In genomic region chr10:116418121-116418726, GRCm38 (mm10) we compare ENCODE assay signal across 18 mouse cellular contexts. TPM values are rescaled to one million over a fixed set of nuclear protein-coding genes. Genes with fewer than 3 reads are reported as not detected.
DNase-seq lines count a peak whose midpoint lies in the region; ATAC-seq and TF ChIP-seq lines count a peak whose summit lies in the region.
"Had no signal": no experiment of that assay in that cellular context is flagged by ENCODE, and none has a peak within 500 bp of the region (broad histone marks: within the 10 kb centered on the region; RNA-seq: fewer than 3 reads in every experiment).

No protein-coding gene starts in this region.

- ATAC-seq in heart, embryonic 12.5 days (ENCODE audit: insufficient number of reproducible peaks, low FRiP score) = no peak
- no peak for ATAC-seq in intestine, postnatal 0 days
- no peak for ATAC-seq in intestine, embryonic 15.5 days

- no peak for TF ChIP-seq POLR2A in ES-Bruce4 (IDR thresholded peaks at IDR 0.05; ENCODE audit: insufficient read depth, low read length)
- TF ChIP-seq POLR2A in brain, embryonic 14.5 days (IDR thresholded peaks at IDR 0.05; ENCODE audit: borderline replicate concordance, extremely low read depth, insufficient read depth, insufficient read length, poor library complexity, severe bottlenecking) = no peak

- no peak for DNase-seq in heart, adult 9 months (ENCODE audit: low spot score in 2 of 2)
- DNase-seq in brain, embryonic 14.5 days (ENCODE audit: low read depth) = peak; percentile 38
- DNase-seq in urinary bladder, postnatal 10 days (ENCODE audit: low spot score) = no peak
- DNase-seq: adrenal gland, postnatal 14 days; cerebellum, adult 8-10 months; gastrocnemius, adult 2 months; kidney, adult 18-20 months; kidney, postnatal 25 days; right cerebral cortex, adult 18-20 months; thymus, postnatal 14 days had no signal

- no peaks in the 10 kb centered on the region for H3K4me1 ChIP-seq in heart, embryonic 12.5 days (replicated peaks)
- H3K4me1 ChIP-seq in intestine, postnatal 0 days (replicated peaks; ENCODE audit: control insufficient read depth, insufficient read depth, low read length) = no peaks in the 10 kb centered on the region
- H3K4me1 ChIP-seq in intestine, embryonic 15.5 days (replicated peaks) = no peaks in the 10 kb centered on the region
- no peaks in the 10 kb centered on the region for H3K4me1 ChIP-seq in ES-Bruce4 (ENCODE audit: control insufficient read depth, insufficient read depth, low read length)
- H3K4me1 ChIP-seq: embryonic facial prominence, embryonic 13.5 days; stomach, embryonic 15.5 days had no signal

- H3K9ac ChIP-seq in heart, embryonic 12.5 days = no peak overlapping the region
- H3K9ac ChIP-seq in intestine, postnatal 0 days (ENCODE audit: low read depth, low read length) = no peak overlapping the region
- H3K9ac ChIP-seq in intestine, embryonic 15.5 days = no peak overlapping the region
- no peak overlapping the region for H3K9ac ChIP-seq in ES-Bruce4 (ENCODE audit: low read depth, poor library complexity, severe bottlenecking)
- H3K9ac ChIP-seq: embryonic facial prominence, embryonic 13.5 days; hindbrain, embryonic 13.5 days; midbrain, embryonic 12.5 days; stomach, embryonic 15.5 days had no signal

- WGBS in heart, embryonic 12.5 days = 60% methylated on average over 24 of the region's 24 CpGs
- WGBS in intestine, postnatal 0 days = 70% methylated on average over 24 of the region's 24 CpGs
- 74% methylated on average over 24 of the region's 24 CpGs for WGBS in intestine, embryonic 15.5 days

- peaks cover 9% of the 10 kb centered on the region; the same call in 1 of the 2 replicates for H3K9me3 ChIP-seq in heart, embryonic 12.5 days (replicated peaks)
- H3K9me3 ChIP-seq in intestine, postnatal 0 days (ENCODE audit: control insufficient read depth) = no peaks in the 10 kb centered on the region
- H3K9me3 ChIP-seq in intestine, embryonic 15.5 days = no peaks in the 10 kb centered on the region
- 0 out of 2 replicates have a peak, but pooled peaks cover 2% of the 10 kb centered on the region for H3K9me3 ChIP-seq in ES-Bruce4 (replicated peaks; ENCODE audit: control insufficient read depth, insufficient read depth, low read length, poor library complexity, severe bottlenecking)
- H3K9me3 ChIP-seq: stomach, embryonic 15.5 days had no signal

- peak overlapping the region; percentile 14; the same call in 1 of the 2 replicates for H3K4me2 ChIP-seq in heart, embryonic 12.5 days
- H3K4me2 ChIP-seq in intestine, postnatal 0 days (replicated peaks; ENCODE audit: low read depth) = no peak overlapping the region
- H3K4me2 ChIP-seq in intestine, embryonic 15.5 days (replicated peaks) = no peak overlapping the region
- H3K4me2 ChIP-seq: embryonic facial prominence, embryonic 13.5 days; hindbrain, embryonic 13.5 days; midbrain, embryonic 12.5 days; stomach, embryonic 15.5 days had no signal

- no peak for TF ChIP-seq EP300 in ES-Bruce4 (IDR thresholded peaks at IDR 0.05; ENCODE audit: insufficient read depth, low read depth, low read length)

- H3K27me3 ChIP-seq in heart, embryonic 12.5 days (replicated peaks) = no peaks in the 10 kb centered on the region
- no peaks in the 10 kb centered on the region for H3K27me3 ChIP-seq in intestine, postnatal 0 days (replicated peaks; ENCODE audit: control insufficient read depth, insufficient read depth, low read length)
- H3K27me3 ChIP-seq in intestine, embryonic 15.5 days (replicated peaks) = no peaks in the 10 kb centered on the region
- H3K27me3 ChIP-seq in ES-Bruce4 (ENCODE audit: control insufficient read depth, insufficient read depth, low read length, poor library complexity, severe bottlenecking) = no peaks in the 10 kb centered on the region; the same call in 1 of the 2 replicates
- H3K27me3 ChIP-seq: embryonic facial prominence, embryonic 13.5 days; hindbrain, embryonic 13.5 days; midbrain, embryonic 12.5 days; stomach, embryonic 15.5 days had no signal

- no peak overlapping the region for H3K4me3 ChIP-seq in heart, embryonic 12.5 days
- H3K4me3 ChIP-seq in intestine, postnatal 0 days (ENCODE audit: low read depth, low read length) = no peak overlapping the region
- no peak overlapping the region for H3K4me3 ChIP-seq in intestine, embryonic 15.5 days (replicated peaks)
- H3K4me3 ChIP-seq in ES-Bruce4 (ENCODE audit: low read depth, low read length) = no peak overlapping the region
- H3K4me3 ChIP-seq: embryonic facial prominence, embryonic 13.5 days; gastrocnemius, adult 2 months; hindbrain, embryonic 13.5 days; midbrain, embryonic 12.5 days; stomach, embryonic 15.5 days had no signal

- 0 out of 2 replicates have a peak, but pooled peaks have one; percentile 7 for TF ChIP-seq CTCF in intestine, postnatal 0 days (IDR thresholded peaks at IDR 0.05; ENCODE audit: low read depth)
- TF ChIP-seq CTCF in ES-Bruce4 (IDR thresholded peaks at IDR 0.05; ENCODE audit: low read depth, low read length) = peak; percentile 27
- TF ChIP-seq CTCF in brain, embryonic 14.5 days (IDR thresholded peaks at IDR 0.05; ENCODE audit: borderline replicate concordance, extremely low read depth, insufficient read depth, insufficient read length) = no peak

- no peak overlapping the region for H3K27ac ChIP-seq in heart, embryonic 12.5 days (ENCODE audit: poor library complexity, severe bottlenecking)
- no peak overlapping the region for H3K27ac ChIP-seq in intestine, postnatal 0 days (ENCODE audit: low read depth, low read length)
- no peak overlapping the region for H3K27ac ChIP-seq in intestine, embryonic 15.5 days
- no peak overlapping the region for H3K27ac ChIP-seq in ES-Bruce4 (ENCODE audit: insufficient read depth, low read length)
- H3K27ac ChIP-seq: embryonic facial prominence, embryonic 13.5 days; gastrocnemius, adult 2 months; hindbrain, embryonic 13.5 days; midbrain, embryonic 12.5 days; stomach, embryonic 15.5 days had no signal

- H3K36me3 ChIP-seq in heart, embryonic 12.5 days = no peaks in the 10 kb centered on the region
- no peaks in the 10 kb centered on the region for H3K36me3 ChIP-seq in intestine, postnatal 0 days (ENCODE audit: control insufficient read depth, insufficient read depth)
- H3K36me3 ChIP-seq in intestine, embryonic 15.5 days = no peaks in the 10 kb centered on the region
- H3K36me3 ChIP-seq in ES-Bruce4 (ENCODE audit: control insufficient read depth, insufficient read depth, low read length, poor library complexity, severe bottlenecking) = no peaks in the 10 kb centered on the region
- H3K36me3 ChIP-seq: midbrain, embryonic 12.5 days; stomach, embryonic 15.5 days had no signal

RNA-seq across cellular contexts. Expression of gene Kcnmb4, which starts 55.5 kb away (rescaled TPM):
- polyA plus RNA-seq in heart, embryonic 12.5 days (2016; fragmentation: Nextera tagmentation; extraction: Ambion mirVana) = 6.3 and 7.5 TPM in 2 replicates
- 1.6 and 1.7 TPM in 2 replicates for polyA plus RNA-seq in intestine, postnatal 0 days (2015; fragmentation: Nextera tagmentation; extraction: Ambion mirVana)
- polyA plus RNA-seq in intestine, embryonic 15.5 days (2015; fragmentation: Nextera tagmentation; extraction: Ambion mirVana) = 3.5 and 3.9 TPM in 2 replicates
- polyA plus RNA-seq in ES-Bruce4 (2011; ENCODE audit: insufficient read depth, insufficient read length, low read depth, missing spikeins) = 1.8 and 3.2 TPM in 2 replicates
- 45.7 and 50.0 TPM in 2 replicates for polyA plus RNA-seq in brain, embryonic 14.5 days (2012; rRNA removed)
